Mouse (Mus musculus): Measurements from ENCODE around the gene Vmn1r1. TPM values are rescaled to one million over a fixed set of nuclear protein-coding genes. Genes with fewer than 3 reads are reported as not detected.

The Vmn1r1 gene
- total and polyA plus RNA-seq, 3 experiments: not detected

GRCm38 (mm10) chr1:182113587-182114500, 50.4 kb downstream of the Vmn1r1 start:
- H3K27ac ChIP-seq (ENCODE audit: insufficient read depth, low read depth): peak overlapping the region; percentile 99; the same call in 1 of the 2 replicates
- no peak for TF ChIP-seq RCOR1 (conservative IDR thresholded peaks at IDR 0.05; ENCODE audit: low read depth, low read length)
- TF ChIP-seq USF2 (conservative IDR thresholded peaks at IDR 0.05; ENCODE audit: low read depth, low read length): no peak
- no peak for TF ChIP-seq SMC3 (IDR thresholded peaks at IDR 0.05; ENCODE audit: low read depth, low read length)
- no peak for TF ChIP-seq CTCF (conservative IDR thresholded peaks at IDR 0.05 in 1 of 2, IDR thresholded peaks at IDR 0.05 in 1 of 2; ENCODE audit: low read depth in 2 of 2, low read length in 2 of 2)
- TF ChIP-seq BHLHE40 (IDR thresholded peaks at IDR 0.05; ENCODE audit: low read depth, low read length): no peak
- no peak for TF ChIP-seq RAD21 (IDR thresholded peaks at IDR 0.05; ENCODE audit: low read depth, low read length)
- no peak for TF ChIP-seq MEF2A (IDR thresholded peaks at IDR 0.05; ENCODE audit: borderline replicate concordance, low read depth, low read length)
- TF ChIP-seq TBP (conservative IDR thresholded peaks at IDR 0.05; ENCODE audit: low read depth, low read length): no peak
- no peak for TF ChIP-seq ELF1 (IDR thresholded peaks at IDR 0.05; ENCODE audit: low read depth, low read length)
- in situ Hi-C loops (cut with MboI; ENCODE audit: low pct_ligation_motif_present, low pct_unique_long_range_greater_than_20kb, low sequenced_read_pairs): loop anchor here (10.0 kb wide), 1 partner anchor 389 kb away; no protein-coding TSS in a partner anchor
- H3K79me2 ChIP-seq (replicated peaks; ENCODE audit: control insufficient read depth, extremely low read depth, insufficient read depth, poor library complexity, severe bottlenecking): no peaks in the 10 kb centered on the region
- peaks cover 37 to 51% of the 10 kb centered on the region in 2 experiments for H3K4me1 ChIP-seq (ENCODE audit: control insufficient read depth in 1 of 2, insufficient read depth in 2 of 2)
- no peaks in the 10 kb centered on the region for H3K36me3 ChIP-seq (replicated peaks in 1 of 2; ENCODE audit: control insufficient read depth in 1 of 2, insufficient read depth in 1 of 2, low read length in 1 of 2)
- H3K4me2 ChIP-seq (ENCODE audit: insufficient read depth, low read depth, poor library complexity, severe bottlenecking): no peak overlapping the region
- dilution Hi-C loops (cut with MboI; ENCODE audit: extremely low pct_ligation_motif_present, extremely low pct_unique_long_range_greater_than_20kb, low sequenced_read_pairs): no loop called here
- H3K4me3 ChIP-seq (replicated peaks in 1 of 3; ENCODE audit: low read depth in 2 of 3, low read length in 2 of 3, poor library complexity in 1 of 3): no peak overlapping the region
- DNase-seq (ENCODE audit: extremely low read depth): no peak
- H3K9me3 ChIP-seq (replicated peaks; ENCODE audit: low read length): no peaks in the 10 kb centered on the region
- no peak overlapping the region for H3K9ac ChIP-seq (ENCODE audit: insufficient read depth, low read depth)
- H3K27me3 ChIP-seq (replicated peaks): no peaks in the 10 kb centered on the region

DNA sequence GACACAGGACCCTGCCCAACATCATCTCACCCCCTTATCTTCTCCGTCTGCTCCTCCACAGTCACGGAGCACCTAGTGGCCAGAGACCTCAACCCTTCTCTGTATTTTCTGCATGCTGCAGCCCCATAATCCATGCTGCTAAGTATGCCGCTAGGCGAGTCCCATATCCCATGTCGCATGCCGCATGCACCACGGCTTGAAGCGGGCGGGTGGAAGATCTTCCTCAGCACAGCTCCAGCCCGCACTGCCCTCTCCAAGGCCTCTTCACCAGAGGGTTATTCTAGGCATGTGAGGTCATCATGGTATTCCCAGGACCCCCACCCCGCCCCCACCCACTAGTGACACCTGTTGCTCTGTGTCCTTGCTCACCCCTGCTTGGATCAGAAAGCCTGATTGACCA, 51.2 kb downstream of the Vmn1r1 start:
- TF ChIP-seq POLR2AphosphoS2 (IDR thresholded peaks at IDR 0.05; ENCODE audit: low read depth, low read length) (no peak), MXI1 (IDR thresholded peaks at IDR 0.05; ENCODE audit: low read depth, low read length) (no peak), MYC (IDR thresholded peaks at IDR 0.05; ENCODE audit: low read depth, low read length) (no peak), SMC3 (IDR thresholded peaks at IDR 0.05; ENCODE audit: low read depth, low read length) (no peak), NRF1 (IDR thresholded peaks at IDR 0.05; ENCODE audit: low read depth, low read length) (no peak), TCF12 (IDR thresholded peaks at IDR 0.05; ENCODE audit: low read depth, low read length) (no peak), ZC3H11A (IDR thresholded peaks at IDR 0.05; ENCODE audit: low read depth, low read length) (no peak), USF1 (IDR thresholded peaks at IDR 0.05; ENCODE audit: low read depth, low read length) (no peak), MAFK (IDR thresholded peaks at IDR 0.05; ENCODE audit: insufficient replicate concordance, low read length) (no peak), ZMIZ1 (IDR thresholded peaks at IDR 0.05; ENCODE audit: low read depth, low read length) (no peak), KAT2A (IDR thresholded peaks at IDR 0.05; ENCODE audit: insufficient replicate concordance, low read length) (no peak), NELFE (IDR thresholded peaks at IDR 0.05; ENCODE audit: low read depth, low read length) (no peak), BHLHE40 (IDR thresholded peaks at IDR 0.05; ENCODE audit: low read depth, low read length) (no peak), ZKSCAN1 (IDR thresholded peaks at IDR 0.05; ENCODE audit: borderline replicate concordance, low read depth, low read length) (no peak), IRF4 (IDR thresholded peaks at IDR 0.05; ENCODE audit: low read depth, low read length) (no peak), ZNF384 (IDR thresholded peaks at IDR 0.05; ENCODE audit: low read depth, low read length) (no peak), ETS1 (conservative IDR thresholded peaks at IDR 0.05; ENCODE audit: low read depth, low read length) (no peak), MEF2A (IDR thresholded peaks at IDR 0.05; ENCODE audit: borderline replicate concordance, low read depth, low read length) (no peak), EP300 (IDR thresholded peaks at IDR 0.05; ENCODE audit: low read length) (no peak), GABPA (IDR thresholded peaks at IDR 0.05; ENCODE audit: insufficient replicate concordance, low read depth, low read length) (no peak)
- H3K36me3 ChIP-seq (replicated peaks in 1 of 2; ENCODE audit: control insufficient read depth in 1 of 2, insufficient read depth in 1 of 2, low read length in 1 of 2): no peaks in the 10 kb centered on the region
- H3K27me3 ChIP-seq (replicated peaks): no peaks in the 10 kb centered on the region
- no peaks in the 10 kb centered on the region for H3K9me3 ChIP-seq (replicated peaks; ENCODE audit: low read length)
- H3K9ac ChIP-seq (ENCODE audit: insufficient read depth, low read depth): no peak overlapping the region
- peak overlapping the region; percentile 99 for H3K27ac ChIP-seq (ENCODE audit: insufficient read depth, low read depth)
- H3K4me3 ChIP-seq (replicated peaks in 1 of 3; ENCODE audit: low read depth in 2 of 3, low read length in 2 of 3, poor library complexity in 1 of 3): no peak overlapping the region
- dilution Hi-C loops (cut with MboI; ENCODE audit: extremely low pct_ligation_motif_present, extremely low pct_unique_long_range_greater_than_20kb, low sequenced_read_pairs) (no loop called here), in situ Hi-C loops (cut with MboI; ENCODE audit: low pct_ligation_motif_present, low pct_unique_long_range_greater_than_20kb, low sequenced_read_pairs) (loop anchor here (10.0 kb wide), 1 partner anchor 388 kb away; no protein-coding TSS in a partner anchor)
- H3K4me2 ChIP-seq (ENCODE audit: insufficient read depth, low read depth, poor library complexity, severe bottlenecking): no peak overlapping the region
- DNase-seq (ENCODE audit: extremely low read depth): no peak
- no peaks in the 10 kb centered on the region for H3K79me2 ChIP-seq (replicated peaks; ENCODE audit: control insufficient read depth, extremely low read depth, insufficient read depth, poor library complexity, severe bottlenecking)
- peaks cover 41 to 58% of the 10 kb centered on the region in 2 experiments for H3K4me1 ChIP-seq (ENCODE audit: control insufficient read depth in 1 of 2, insufficient read depth in 2 of 2)

Measured in CH12.LX (cell line).